Mouse (Mus musculus): ENCODE data around the gene Cyp39a1.

Gene Cyp39a1

GRCm38 (mm10) chr17:43667290-43667843 lies at the start of gene Cyp39a1:
Cyp39a1 (plus strand) TSS chr17:43667425.
- DNase-seq (ENCODE audit: low read depth, low spot score) = peak; percentile 7

DNA sequence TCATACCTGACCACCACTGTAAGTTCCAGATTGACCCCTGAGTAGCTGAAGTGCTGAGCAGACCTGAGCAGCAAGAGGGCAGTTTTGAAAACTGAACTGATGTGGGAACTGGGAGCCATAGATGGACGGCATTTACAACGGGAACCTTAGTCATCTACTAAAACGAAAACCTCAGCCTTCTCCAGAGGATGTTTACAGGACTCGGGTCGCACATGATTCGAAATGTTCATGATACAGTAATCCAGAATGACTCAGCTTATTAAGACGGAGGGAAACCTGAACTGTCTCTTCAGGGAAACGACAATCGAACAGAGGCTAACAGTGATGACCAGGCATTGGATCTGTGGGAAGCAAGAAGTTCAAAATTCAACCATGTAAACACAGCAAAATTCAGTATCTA lies 48.1 kb upstream of the Cyp39a1 start:
- no peak for DNase-seq (ENCODE audit: low read depth, low spot score)

DNA sequence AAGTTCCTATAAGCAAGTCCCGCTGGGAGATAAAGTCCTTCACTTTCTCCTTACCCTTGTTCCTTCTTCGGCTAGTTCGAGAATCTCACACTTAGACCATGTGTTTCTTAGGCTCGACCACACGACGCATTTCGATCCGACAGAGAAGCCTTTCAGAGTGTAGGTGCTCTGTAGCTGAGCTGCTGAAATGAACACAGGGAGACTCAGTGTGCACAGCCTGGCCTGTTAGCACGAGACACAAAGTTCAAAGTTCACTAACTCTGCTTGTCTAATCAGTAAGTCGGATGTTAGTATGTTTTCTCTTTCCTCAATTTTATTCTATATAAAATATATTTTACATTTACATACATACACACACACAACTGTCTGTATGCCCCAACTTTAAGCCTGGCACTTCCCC lies 45.1 kb upstream of the Cyp39a1 start:
- DNase-seq (ENCODE audit: low read depth, low spot score) = no peak

DNA sequence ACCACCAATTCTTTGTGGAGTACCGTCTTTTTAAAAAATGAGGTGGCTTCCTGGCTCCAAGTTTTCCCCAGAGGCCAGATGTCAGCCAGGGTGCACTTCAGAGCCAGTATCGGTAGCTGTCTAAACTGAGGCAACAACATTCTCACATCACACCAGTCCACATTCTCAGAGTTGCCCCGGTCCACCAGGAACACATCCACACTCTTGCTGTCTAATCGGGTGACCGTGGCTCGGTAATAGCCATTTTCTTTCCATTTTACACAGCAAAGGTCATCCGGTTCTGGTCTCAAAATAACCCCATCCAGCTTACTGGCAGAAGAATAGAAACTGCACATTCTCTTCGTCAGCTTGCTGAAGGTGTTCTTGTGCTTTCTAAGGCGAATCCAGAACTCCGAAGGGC lies 39.0 kb upstream of the Cyp39a1 start:
- DNase-seq (ENCODE audit: low read depth, low spot score) = no peak

DNA sequence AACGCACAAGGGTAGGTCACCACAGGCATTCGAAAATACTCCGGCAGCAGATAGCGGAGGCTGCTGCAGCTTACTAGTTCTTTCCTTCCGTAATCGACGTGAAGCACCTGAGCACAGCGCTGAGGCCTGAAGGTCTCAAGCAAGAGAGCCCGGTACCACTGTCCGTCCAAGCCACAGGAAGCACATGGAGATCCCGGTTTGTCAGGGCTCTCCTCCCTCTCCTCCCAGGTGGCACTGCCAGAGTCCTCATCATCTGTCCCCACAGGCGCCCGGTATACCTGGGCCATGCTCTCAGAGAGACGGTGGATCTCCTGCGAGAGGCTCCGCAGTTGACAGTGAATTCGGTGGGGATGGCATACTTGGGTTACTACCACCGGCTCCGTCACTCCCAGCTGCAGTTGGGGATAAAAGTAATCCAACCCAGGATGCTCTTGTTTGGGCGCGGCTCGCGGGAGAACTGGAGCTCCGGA lies 38.2 kb upstream of the Cyp39a1 start:
- no peak for DNase-seq (ENCODE audit: low read depth, low spot score)

DNA sequence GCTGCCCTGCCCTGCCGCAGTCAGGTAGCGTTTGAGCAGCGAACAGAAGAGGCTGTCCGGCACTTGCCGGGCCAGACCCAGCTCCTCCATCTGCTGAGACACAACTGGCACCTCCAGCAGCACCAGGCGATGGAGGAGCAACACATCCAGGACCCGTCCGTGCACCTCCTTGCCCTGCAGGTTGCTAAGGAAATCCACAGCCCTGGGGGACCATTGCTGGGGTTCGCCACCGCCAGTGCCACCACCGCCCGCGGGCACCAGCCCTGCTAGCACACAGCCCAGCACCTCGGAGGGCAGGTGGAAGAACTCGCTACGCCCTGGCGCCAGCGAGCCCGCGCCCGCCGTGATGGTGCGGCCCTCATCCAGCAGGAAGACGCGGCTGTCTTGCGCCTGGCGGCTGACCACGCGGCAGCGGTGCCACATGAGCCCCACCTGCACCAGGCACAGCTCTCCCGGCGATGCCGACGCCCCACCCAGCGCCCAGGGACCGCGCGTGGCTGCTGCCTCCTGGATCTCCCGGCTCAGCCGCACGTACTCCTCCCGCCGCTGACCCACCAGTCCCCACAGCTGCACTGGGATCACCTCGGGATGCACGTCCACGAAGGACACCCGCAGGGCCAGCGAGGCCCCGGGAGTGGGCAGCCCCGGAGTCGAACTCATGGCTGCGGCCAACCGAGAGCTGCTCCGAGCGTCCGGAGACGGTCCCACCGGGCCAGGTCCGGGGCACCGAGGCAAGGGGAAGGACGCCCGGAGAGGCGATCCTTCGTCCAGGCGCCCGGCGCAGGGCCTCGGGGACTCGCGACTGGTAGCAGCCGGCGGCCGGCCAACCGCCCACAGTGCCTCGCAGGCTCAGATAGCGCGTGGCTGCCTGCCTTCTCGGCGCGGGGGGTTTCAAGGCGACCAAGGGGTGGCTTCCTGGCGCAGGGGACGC lies 37.5 kb upstream of the Cyp39a1 start, which contains the start of gene Tdrd6:
TSS of gene Tdrd6 (minus strand) at position 804 of the 931 bp plus-strand sequence.
- DNase-seq (ENCODE audit: low read depth, low spot score) = peak; percentile 59

- peak; percentile 44 for DNase-seq (ENCODE audit: low read depth, low spot score)
Observed at GRCm38 (mm10) chr17:43630427-43630760, 36.8 kb upstream of the Cyp39a1 start.

- DNase-seq (ENCODE audit: low read depth, low spot score) = no peak
Observed at GRCm38 (mm10) chr17:43637146-43637545, 30.1 kb upstream of the Cyp39a1 start.

DNA sequence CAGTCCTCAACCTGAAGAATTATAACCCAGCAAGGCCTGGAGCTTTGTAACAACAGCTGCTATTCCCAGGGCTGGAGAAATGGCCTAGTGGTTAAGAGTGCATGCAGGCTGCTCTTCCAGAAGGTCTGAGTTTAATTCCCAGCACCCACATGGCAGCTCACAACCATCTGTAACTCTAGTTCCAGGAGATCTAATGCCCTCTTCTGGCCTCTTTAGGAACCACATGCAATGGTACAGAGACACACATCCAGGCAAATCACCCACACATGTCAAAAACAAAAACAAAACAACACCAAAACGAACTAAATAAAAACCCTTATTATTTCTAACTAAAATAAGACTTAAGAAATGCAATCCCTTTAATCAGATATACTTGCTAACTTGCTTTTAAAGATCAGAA lies 26.4 kb upstream of the Cyp39a1 start:
- peak; percentile 62 for DNase-seq (ENCODE audit: low read depth, low spot score)

- DNase-seq (ENCODE audit: low read depth, low spot score) = no peak
Observed at GRCm38 (mm10) chr17:43643191-43643590, 24.0 kb upstream of the Cyp39a1 start.

DNA sequence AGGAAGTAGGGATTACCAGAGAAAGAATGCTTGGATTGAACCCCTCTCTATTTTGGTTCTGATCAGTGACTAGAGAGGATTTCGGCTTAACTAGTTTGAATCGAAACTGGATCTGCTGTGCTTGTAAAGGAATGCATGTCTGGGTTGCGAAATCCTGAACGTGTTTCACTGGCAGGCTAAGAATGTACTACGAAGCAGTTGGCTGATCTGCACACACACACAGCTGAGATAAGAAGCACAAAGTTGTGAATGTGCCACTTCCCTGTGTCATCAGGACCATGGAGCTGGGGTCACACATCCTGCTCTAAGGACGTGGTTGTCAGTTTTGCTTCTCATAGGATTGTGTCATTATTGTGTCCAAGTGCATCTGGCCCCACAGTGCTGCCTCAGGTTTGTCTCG lies 22.9 kb upstream of the Cyp39a1 start:
- DNase-seq (ENCODE audit: low read depth, low spot score) = no peak

GRCm38 (mm10) chr17:43645136-43645535 lies 22.1 kb upstream of the Cyp39a1 start:
- DNase-seq (ENCODE audit: low read depth, low spot score) = no peak

GRCm38 (mm10) chr17:43646925-43647324 lies 20.3 kb upstream of the Cyp39a1 start:
- DNase-seq (ENCODE audit: low read depth, low spot score) = peak; percentile 13

DNA sequence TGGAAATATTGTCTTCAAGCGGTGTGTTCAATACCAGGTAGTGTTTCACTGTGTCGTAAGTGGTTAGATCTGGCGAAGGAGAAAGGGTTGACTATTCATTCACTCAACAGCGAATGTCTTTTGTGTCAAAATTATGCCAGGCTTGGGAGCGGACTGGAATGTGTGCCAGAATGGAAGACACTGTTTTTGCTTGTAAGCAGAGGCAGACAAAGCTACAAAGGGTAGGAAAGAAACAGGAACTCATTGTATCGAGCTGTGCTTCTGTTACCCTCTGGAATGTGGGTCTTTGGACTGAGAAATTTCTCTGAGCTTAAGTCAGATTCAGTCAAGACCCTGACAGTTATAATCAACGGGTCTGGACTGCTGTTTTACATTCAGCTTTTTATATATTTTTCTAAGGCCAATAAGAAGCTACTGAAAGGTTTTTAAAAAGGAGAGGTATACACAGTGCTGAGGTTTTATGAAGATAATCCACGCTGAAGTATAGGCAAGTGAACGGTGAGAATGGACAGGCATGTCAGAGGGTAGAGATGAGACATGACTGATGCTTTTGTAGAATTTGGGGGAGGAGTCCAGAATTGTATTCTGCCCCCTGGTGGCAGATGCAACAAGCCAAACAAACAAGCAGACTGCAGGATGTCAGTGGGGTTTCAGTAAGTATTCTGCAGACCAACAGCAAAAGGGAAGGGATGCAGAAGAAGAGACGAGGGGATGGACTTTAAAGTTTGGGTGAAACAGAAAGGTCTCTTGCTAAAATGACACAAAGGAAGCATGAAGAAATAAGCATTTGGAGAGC lies 17.4 kb upstream of the Cyp39a1 start:
- peak; percentile 64 for DNase-seq (ENCODE audit: low read depth, low spot score)

DNA sequence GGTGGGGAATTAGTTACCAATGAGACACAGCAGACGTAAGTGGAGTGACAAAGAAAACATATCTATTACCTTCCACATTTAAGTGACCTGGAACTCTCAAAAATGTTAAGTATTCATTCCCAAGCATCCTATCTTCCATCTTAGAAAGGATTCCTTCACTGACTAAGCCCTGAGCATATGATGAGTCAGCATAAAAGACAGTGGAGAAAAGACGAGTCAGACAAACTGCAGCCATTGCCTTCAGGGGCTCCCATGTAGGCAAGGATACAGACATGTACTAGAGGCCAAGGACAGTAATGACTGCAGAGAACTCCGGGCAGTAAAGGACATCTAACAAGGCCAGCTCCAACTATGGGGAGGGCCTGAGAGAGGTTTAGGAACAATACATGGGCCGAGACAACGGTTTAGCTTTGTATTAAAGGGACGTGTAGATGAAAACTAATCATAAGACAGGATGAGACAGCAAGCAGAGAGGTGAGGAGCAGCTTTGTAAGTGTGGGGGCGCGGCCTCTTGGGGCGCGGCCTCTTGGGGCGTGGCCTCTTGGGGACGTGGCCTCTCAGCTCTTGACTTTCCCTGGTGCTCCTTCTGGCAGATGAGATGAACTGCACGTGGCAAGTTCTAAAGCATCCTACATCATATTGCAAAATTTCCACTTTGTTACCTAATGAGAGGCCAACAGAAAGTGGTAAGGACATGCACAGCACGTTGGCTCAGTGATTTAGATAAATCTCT lies 15.7 kb upstream of the Cyp39a1 start:
- DNase-seq (ENCODE audit: low read depth, low spot score) = peak; percentile 80

GRCm38 (mm10) chr17:43666576-43667289 lies 492 bp upstream of the Cyp39a1 start, which contains the start of gene Slc25a27:
Slc25a27 (minus strand) TSS chr17:43667214.
- DNase-seq (ENCODE audit: low read depth, low spot score) = peak; percentile 97

DNA sequence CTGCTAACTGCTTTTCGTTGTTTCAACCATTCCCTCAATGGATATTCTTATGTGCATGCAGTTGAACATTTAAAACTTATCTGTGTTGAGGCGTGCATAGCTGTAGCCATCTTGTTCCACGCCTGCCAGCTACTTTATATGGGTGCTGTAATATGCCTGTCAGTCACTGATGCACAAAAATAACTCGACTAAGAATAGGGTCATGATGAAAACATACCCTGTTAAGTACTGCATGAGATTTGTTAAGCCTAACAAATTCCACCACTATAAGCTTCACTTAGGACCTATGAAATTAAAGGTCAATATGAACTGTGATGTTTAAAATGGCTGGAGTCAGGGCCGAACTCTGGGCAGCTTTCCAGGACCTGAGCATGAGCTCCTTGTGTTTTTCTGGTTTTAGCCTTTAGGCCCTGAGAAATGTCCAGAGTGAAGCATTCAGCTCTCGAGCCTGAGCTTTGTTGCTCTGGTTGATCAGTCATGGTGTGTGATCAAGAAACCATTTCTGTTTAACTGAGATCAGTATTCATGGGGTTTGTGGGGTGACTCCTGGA lies 2.0 kb downstream of the Cyp39a1 start:
- no peak for DNase-seq (ENCODE audit: low read depth, low spot score)

DNA sequence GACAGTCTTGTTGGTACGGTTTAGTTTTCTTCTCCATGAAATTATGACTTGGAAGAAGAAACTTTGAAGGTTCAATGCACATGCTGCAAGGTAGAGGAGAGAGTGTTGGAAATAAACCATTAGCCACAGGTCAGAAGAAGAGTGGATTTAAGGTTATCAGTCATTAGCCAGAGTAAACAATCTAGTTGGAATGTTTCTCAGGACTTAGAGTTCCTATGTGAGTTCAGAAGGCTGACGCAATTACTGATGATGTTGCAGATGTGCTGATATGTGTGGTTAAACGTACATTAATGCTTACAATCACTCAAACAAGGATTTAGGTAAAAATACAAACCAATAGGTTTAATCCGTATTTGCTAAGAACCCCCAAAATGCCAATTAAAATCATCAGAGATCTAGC lies 4.7 kb downstream of the Cyp39a1 start:
- no peak for DNase-seq (ENCODE audit: low read depth, low spot score)

GRCm38 (mm10) chr17:43675228-43675627 lies 8.0 kb downstream of the Cyp39a1 start:
- DNase-seq (ENCODE audit: low read depth, low spot score) = no peak

- DNase-seq (ENCODE audit: low read depth, low spot score) = peak; percentile 59
Observed at GRCm38 (mm10) chr17:43676241-43676640, 9.0 kb downstream of the Cyp39a1 start.

Data from ZHBTc4 (cell line).